8 mouse cellular contexts compared by ENCODE assay signal in the genomic region with DNA sequence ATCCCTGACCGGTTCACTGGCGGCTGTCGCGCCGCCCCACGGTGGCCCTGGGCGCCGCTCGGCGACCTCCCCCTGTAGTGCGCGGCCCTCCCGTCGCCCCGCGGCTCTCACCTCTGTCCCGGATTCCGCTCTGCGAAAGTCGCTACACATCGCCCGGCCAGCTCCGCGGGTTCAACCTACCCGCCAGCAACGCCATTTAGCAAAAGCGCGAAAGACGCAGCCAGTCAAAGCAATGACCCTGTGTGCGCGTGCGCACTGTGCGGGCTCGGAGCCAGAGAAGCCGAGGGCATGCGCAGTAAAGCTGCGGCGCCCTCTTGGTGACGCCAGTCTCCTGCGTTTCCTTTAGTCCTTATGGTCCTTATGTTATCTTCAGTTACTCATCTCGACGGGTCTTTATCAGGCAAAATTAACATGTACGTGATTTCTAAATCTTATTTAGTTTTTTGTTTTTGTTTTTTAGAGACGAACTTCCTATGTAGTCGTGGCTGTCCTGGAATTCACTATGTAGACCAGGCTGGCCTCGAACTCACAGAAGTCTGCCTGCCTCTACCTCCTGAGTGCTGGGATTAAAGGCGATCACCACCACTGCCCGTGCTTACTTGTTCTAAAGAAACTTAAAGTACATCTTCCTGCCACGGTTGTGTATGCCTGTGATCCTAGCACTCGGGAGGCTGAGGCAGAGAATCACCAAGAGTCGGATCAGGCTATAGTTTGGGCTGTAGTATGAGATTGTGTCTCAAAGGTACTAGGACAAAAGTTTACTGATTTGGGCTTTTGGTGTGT. TPM values are rescaled to one million over a fixed set of nuclear protein-coding genes. Genes with fewer than 3 reads are reported as not detected.
DNase-seq lines count a peak whose midpoint lies in the region; ATAC-seq lines count a peak whose summit lies in the region.

Gene Xrcc2, minus strand, starts transcription at position 259 of the 783 bp plus-strand sequence.

- WGBS in intestine, embryonic 14.5 days: 8% methylated on average over 51 of the region's 51 CpGs

- H3K36me3 ChIP-seq in intestine, embryonic 14.5 days (ENCODE audit: control insufficient read depth, insufficient read depth, low read length): peaks cover 12% of the 10 kb centered on the region; the same call in 1 of the 2 replicates

- H3K9me3 ChIP-seq in intestine, embryonic 14.5 days (ENCODE audit: control insufficient read depth, low read length): no peaks in the 10 kb centered on the region

- peak within 1 kb of the TSS; percentile 74 for H3K9ac ChIP-seq in intestine, embryonic 14.5 days (ENCODE audit: low read length)

- peak within 1 kb of the TSS; percentile 62 for H3K4me2 ChIP-seq in intestine, embryonic 14.5 days (ENCODE audit: low read length)

- peak; percentile 96 for ATAC-seq in intestine, embryonic 14.5 days (replicated peaks; ENCODE audit: low FRiP score, low TSS enrichment, low read depth)

- DNase-seq in adipocyte (ENCODE audit: low spot score): peak; percentile 95
- peak; percentile 99 for DNase-seq in embryo, embryonic 10 days (ENCODE audit: low spot score)
- peak; percentile 94 for DNase-seq in gastrocnemius, postnatal 14 days
- DNase-seq in intestine, embryonic 14.5 days (ENCODE audit: low spot score): peak; percentile 95
- peak; percentile 98 to 99 for DNase-seq in left cerebral cortex, postnatal 14 days (ENCODE audit: low spot score in 2 of 2)
- DNase-seq in mesoderm, embryonic 11.5 days (ENCODE audit: low read depth, low spot score): peak; percentile 96
- peak; percentile 94 to 96 for DNase-seq in right cerebral cortex, postnatal 36 days (ENCODE audit: low spot score in 2 of 2)
- peak; percentile 92 for DNase-seq in yolk sac, embryonic 10.5 days (ENCODE audit: low spot score)

- intact Hi-C loops in gastrocnemius, postnatal 14 days (cut with DNase I; ENCODE audit: low total_unique reads): no loop called here
- intact Hi-C loops in left cerebral cortex, postnatal 14 days (cut with DNase I): no loop called here

- peak within 1 kb of the TSS; percentile 74 for H3K4me3 ChIP-seq in intestine, embryonic 14.5 days (ENCODE audit: low read depth, low read length)

- H3K4me1 ChIP-seq in intestine, embryonic 14.5 days (replicated peaks; ENCODE audit: control insufficient read depth, insufficient read depth, low read length): peaks cover 9% of the 10 kb centered on the region

- H3K27ac ChIP-seq in intestine, embryonic 14.5 days (ENCODE audit: low read depth): no peak within 1 kb of the TSS

- no peaks in the 10 kb centered on the region for H3K27me3 ChIP-seq in intestine, embryonic 14.5 days (replicated peaks; ENCODE audit: control insufficient read depth, insufficient read depth, low read length)

RNA-seq across cellular contexts. Expression of gene Xrcc2, which starts in this region (rescaled TPM):
- 1 to 10 TPM; 1.6 to 1.8 TPM for total RNA-seq in gastrocnemius, postnatal 14 days (2021)
- 6.7 and 9.4 TPM in 2 replicates for polyA plus RNA-seq in intestine, embryonic 14.5 days (2014; fragmentation: Nextera tagmentation; extraction: Ambion mirVana)
- 1 to 10 TPM; 4.6 to 5.6 TPM for total RNA-seq in left cerebral cortex, postnatal 14 days (2021)
